Mouse (Mus musculus): ENCODE results near the gene Cda.
"Not testable (repeated sequence)": the region's sequence is repeated elsewhere in the genome, so short reads cannot be mapped to it uniquely, and the experiment has no call there.

Gene Cda

DNA sequence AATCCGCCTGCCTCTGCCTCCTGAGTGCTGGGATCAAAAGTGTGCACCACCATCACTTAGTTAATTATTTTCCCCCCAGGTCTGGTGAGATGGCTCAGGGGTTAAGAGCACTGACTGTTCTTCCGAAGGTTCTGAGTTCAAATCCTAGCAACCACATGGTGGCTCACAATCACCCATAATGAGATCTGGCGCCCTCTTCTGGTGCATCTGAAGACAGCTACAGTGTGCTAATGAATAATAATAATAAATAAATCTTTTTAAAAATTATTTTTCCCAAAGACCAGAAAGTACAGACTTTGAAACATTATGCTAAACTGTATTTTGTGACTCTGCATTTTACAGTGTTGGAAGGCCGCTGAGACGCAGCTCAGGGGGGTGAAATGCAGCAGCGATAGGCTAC, 32.1 kb downstream of the Cda start:
- DNase-seq (ENCODE audit: low spot score in 2 of 2), result no peak

DNA sequence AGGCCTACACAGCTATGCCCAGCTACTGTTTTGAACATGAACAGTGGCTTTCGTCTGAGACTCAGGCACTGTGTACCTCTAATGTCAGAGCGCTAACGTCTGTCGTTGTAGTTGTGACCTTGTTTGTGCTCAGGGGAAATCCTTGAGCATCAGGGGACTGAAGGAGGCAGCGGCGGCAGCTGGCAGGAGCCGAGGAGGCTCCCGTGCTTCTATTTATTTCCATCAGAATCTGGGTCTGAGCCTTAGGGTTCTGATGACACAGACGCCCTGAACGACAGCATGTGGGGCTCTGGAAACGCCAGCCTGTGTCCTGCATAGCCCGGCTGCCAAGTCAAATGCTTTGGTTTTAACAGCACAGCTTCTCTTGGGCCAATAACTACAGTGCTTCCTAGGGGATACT, 32.8 kb downstream of the Cda start:
- no peak for DNase-seq (ENCODE audit: low spot score in 2 of 2)

DNA sequence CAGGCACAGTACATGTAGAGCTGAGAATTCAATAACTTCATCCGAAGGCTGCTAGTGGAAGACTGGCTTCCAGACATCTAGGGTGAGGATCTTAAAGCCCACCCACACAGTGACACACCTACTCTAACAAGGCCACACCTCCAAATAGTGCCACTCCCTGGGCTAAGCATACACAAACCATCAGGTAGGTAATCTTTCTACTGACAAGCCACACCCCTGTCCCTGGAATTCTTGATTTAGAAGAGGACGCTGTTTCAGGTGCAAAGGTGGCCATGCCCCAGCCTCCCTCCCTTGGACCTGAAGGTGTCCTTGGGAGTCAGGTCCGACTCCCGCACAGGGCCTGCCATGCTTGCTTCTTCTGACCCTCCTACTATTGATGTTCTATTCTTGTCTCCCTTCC, 34.7 kb downstream of the Cda start:
- no peak for DNase-seq (ENCODE audit: low spot score in 2 of 2)

DNA sequence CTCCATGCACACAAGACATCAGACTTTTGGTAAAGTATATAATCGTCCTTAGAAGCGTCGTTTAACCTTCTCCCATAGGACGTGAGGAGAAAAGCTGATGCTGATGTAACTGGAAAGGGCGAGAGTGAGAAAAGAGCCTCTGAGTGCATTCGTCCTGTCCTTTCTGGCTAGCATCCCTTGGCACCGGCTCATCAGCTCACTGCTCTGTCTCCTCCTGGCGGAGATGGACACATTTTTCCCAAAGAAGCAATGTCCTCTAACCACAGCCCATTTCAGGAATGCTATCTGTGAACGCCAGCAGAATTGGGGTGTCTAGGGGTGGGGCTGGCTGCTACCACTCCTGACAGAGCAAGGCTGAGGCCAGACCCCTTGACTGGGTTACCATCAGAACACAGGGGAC, 36.1 kb downstream of the Cda start:
- DNase-seq (ENCODE audit: low spot score in 2 of 2), result no peak

DNA sequence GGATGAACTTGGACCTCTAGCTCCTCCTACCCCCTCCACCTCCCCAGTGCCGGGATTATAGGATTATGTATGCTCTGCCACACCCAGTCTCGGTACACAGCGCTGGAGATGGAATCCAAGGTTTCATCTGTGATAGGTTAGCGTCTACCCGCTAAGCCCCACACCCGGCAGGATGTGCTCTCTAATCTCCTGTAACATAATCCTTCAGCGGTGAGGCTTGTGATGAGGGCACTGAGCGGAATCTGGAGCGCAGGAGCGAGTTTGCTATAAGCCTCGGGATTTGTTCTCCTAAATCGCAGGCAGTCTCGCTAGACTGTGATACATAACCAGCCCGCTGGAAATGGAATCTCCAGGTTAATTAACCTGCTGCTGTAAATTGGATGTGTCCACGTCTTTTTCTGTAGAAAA, 37.5 kb downstream of the Cda start:
- DNase-seq (ENCODE audit: low spot score in 2 of 2), result no peak

DNA sequence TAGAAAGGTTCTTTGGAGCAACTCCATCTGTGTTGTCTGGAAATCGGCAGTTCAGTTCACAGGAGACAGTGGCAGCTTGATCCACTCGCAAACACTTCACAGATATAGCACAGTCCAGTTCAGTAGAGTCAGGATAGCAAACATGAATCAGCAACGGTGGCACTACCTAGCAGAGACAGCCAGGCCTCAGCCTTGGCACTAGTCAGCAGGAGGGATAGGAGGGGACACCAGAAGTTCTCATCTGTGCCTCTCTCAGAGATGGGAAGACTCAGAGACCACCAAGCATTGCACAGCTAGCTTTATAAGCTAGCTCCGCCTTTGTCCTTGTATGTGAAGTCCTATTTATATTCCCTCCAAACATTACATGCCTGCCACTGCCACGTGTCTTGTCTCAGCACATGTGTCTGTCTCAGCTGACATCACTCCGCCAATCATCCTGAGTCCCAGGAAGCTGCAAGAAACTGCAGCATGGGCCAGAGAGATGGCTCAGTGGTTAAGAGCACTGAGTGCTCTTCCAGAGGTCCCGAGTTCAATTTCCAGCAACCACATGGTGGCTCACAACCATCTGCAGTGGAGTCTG, 39.8 kb downstream of the Cda start:
- DNase-seq (ENCODE audit: low spot score in 2 of 2), result no peak

DNA sequence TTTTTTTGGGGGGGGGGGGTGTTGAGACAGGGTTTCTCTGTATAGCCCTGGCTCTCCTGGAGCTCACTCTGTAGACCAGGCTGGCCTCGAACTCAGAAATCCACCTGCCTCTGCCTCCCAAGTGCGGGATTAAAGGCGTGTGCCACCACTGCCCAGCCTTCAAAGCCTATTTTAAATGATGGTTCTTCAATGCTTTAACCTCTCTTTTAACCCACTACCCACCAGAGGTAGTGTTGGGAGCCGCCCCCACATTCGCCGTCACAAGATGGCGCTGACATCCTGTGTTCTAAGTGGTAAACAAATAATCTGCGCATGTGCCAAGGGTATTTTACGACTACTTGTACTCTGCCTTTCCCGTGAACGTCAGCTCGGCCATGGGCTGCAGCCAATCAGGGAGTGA, 40.6 kb downstream of the Cda start:
- DNase-seq (ENCODE audit: low spot score in 2 of 2), result not testable (repeated sequence)

DNA sequence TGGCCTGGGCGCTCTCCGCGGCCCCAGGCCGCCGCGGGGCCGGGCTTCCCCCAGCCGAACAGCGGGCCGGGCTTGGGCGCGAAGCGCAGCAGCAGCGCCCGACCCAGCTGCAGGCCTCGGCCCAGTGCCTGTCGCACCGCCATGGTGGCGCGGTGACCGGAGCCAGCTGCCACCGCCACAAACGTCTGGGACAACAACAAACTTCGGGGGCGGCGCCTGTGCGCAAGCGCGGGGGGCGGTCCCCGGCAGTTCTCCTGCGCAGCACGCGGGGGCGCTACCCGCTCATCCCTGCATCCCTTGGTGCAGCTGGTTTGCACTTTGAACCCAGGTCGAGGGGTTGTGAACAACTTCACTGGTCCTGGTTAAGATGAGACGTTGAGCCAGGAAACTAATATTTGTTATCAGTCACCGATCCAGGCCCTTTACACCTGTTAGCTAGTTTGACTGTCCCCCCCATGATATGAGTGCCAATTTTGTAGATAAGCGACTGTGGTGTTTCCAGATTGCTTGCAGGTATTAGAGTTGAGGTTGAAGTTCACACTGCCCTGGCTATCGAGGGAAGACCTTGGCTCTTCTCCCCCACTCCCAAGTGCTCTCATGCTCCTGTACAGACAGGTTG, 41.6 kb downstream of the Cda start, which contains the start of gene Pink1:
Gene Pink1 (minus strand): TSS at position 231 of the 619 bp plus-strand sequence.
- peak; percentile 81 to 86 for DNase-seq (ENCODE audit: low spot score in 2 of 2)

DNA sequence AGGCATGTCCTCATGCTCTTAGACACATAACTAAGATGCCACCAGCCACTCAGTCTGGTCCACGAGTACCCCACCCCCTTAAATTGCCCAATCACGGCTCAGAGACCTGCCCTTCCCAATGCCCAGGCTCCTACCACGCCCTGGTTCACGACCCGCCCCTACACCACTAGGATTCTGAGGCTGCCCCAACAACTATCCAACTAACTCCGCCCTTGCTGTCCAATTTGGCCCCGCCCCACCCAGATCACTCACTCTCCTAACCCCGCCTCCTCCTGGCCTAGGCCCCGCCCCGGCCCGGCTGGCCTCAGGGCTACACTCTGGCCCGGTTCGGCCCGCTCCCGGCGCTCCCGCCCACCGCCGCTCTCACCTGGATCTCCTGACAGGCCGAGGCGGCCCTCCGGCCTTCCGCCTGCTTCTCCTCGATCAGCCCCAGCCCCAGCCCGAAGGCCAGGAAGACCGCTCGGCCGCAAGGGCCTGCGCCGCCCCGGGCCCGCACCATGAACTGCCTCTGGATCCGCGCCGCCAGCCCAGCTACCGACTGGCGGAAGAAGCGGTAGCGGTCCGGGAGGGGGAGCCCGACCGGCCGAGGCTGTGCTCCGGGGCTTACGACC, 42.2 kb downstream of the Cda start:
- peak; percentile 89 to 94 for DNase-seq (ENCODE audit: low spot score in 2 of 2)

DNA sequence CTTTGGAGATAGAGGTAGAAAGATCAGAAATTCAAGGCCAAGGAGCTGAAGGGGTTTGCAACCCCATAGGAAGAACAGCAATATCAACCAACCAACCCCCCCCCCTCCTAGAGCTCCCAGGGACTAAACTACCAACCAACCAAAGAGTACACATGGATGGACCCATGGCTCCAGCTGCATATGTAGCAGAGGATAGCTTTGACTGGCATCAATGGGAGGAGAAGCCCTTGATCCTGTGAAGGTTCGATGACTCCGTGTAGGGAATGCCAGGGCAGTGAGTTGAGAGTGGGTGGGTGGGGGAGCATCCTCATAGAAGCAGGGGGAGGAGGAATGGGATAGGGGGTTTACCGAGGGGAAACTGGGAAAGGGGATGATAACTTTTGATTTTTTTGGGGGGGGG, 43.3 kb downstream of the Cda start:
- no peak for DNase-seq (ENCODE audit: low spot score in 2 of 2)

DNA sequence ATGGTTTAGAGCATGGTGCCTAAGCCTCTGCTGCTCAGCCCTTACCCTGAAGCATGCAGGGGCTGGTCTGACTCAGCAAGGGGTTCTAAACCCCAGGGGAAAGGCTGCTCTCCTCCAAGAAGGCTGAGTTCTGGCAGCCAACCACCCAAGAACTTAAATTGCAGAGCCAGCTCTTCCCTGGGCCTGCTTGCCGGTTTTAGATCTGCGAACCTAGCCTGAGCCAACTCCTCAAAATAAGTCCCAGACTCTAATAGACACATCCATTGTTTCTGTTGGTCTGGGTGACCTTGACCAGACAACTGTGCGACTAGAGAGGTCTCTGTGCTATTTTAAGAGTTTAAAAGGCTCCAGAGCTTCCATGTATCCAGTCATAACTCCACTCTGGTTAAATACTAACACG, 44.0 kb downstream of the Cda start:
- no peak for DNase-seq (ENCODE audit: low spot score in 2 of 2)

DNA sequence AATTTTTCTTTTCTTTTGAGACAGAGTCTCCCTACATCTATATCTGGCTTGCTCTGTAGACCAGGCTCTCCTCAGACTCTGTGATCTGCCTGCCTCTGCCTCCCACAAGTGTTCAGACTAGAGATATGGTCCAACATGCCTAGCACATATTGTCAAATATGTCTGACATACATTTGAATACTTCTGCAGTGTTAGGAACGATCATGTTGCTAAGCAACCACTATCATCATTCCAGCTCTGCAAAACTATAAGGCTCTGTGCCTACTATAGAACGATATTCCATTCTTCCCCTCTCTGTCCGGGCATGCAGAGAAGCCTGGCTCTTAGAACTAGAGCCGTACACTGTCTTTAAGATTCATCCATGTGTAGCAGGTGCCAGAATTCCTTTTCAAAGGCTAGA, 45.1 kb downstream of the Cda start:
- no peak for DNase-seq (ENCODE audit: low spot score in 2 of 2)

DNA sequence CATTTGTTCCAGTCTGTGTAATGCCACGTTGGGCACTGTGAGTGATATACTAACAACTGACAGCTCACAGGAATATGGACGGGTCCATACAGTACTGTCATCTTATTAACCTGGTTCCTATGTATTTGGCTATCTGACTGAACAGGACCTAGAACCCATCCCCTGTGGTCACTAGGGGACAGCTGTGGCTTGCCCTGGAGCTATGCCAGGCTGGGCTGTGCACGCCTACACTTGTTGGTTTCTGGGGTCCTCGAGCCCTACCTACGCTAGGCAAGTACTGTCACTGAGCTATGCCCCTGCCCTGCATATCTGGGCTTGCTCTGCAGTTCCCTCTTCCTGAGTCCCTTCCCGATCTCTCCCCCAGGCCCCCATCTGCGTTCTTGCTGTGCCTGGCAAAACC, 46.3 kb downstream of the Cda start:
- no peak for DNase-seq (ENCODE audit: low spot score in 2 of 2)

DNA sequence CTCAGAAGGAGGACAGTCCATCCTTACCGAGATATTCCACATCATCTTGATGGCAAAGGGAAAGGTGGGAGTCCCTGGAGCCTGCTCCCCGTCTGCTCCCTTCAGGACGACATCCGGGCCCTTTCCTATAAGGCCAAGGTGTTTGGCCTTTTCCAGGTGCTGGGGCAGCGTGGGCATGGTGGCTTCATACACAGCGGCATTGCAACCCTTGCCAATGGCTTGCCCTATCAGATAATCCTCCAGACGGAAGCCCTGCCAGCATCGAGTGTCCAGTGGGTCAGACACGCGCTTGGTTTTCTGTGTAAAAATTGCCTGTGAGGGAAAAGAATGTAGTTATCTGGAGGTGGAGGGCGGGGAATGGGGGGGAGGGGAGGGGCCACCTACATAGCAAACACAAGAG, 47.1 kb downstream of the Cda start:
- no peak for DNase-seq (ENCODE audit: low spot score in 2 of 2)

DNA sequence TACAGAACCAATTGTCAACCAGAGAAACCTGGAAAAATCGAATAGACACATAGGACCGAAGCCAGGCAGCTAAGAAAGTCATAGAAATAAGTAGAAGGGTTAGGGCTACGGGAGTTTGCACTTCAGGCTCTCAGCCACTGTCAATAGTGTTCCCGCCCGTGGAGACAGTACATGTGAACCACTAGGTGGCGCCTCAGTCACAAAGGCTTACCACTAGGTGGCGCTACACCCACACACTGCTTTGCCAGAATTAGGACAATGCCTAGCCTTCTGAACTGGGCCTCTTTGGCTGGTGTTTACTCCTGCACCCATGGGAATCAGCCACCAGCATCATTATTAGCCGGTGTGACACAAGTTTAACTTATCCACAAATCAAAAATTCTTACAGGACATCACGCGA, 48.3 kb downstream of the Cda start:
- DNase-seq (ENCODE audit: low spot score in 2 of 2), result peak; percentile 56 to 80

DNA sequence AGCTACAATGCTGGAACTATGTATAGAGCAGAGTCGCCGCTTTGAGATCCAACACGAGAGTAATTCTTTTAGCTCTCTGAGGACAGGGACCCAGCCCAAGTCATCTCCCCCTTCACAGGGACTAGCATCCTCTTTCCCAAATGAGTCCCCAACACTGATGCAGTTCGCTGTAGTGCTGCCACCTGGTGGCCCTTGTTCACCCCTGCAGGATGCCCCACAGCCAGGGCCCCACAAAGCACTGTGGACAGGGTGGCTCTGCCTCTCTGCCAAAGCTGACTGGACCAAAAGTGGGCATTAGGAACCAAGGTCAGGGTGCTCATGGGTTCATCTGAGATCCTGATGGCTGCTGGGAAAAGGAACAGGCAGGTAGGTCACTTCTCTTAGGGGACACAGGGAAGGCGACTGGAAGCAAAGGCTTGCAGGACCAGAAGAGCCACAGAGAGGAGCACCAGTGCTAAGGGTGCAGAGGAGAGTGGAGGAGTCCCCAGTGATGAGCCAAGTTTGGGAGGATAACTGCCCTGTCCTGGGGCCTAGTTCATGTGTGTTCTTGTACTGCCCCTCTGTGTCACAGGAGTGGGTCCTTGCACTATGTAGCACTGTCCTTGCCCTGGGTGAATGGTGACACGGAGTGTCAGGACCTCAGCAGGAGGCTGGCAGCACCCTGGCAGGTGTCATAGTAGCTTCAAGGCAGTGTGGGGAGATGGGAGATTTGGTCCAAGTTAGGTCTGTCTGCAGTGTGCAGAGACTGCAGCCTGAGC, 49.1 kb downstream of the Cda start:
- peak in 1 of 2 experiments; percentile 55 for DNase-seq (ENCODE audit: low spot score in 2 of 2)

DNA sequence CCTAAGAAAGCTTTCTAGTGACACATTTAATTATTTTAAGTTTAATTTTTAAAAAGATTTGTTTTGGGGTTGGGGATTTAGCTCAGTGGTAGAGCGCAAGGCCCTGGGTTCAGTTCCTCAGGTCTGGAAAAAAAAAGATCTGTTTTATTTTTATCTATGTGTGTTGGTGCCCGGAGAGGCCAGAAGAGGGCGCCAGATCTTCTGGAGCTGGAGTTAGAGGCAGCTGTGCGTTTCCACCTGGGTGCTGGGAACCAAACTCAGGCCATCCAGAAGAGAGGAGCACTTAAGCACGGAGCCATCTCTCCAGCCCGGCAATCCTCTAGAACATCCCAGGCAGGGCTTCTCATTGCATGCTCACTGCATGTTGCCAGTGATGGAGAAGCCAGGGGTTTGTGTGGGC, 51.4 kb downstream of the Cda start:
- no peak for DNase-seq (ENCODE audit: low spot score in 2 of 2)

DNA sequence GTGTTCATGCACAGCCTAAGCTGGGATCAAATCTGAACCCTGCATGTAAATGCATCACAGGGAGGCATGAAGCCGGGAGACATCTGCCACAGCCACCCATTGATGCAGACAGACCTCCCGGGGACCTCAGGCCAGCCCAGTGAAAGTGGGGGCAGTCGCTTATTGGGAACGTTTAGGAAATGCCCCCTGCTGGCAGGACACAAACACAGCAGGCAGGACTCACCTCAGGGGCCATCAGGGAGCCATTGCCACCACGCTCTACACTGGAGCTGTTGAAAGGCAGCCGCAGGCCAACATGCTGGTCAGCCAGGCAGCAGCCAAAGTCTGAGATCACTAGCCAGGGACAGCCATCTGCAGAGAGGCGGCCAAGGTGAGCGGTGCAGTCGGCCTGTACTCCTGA, 52.0 kb downstream of the Cda start:
- no peak for DNase-seq (ENCODE audit: low spot score in 2 of 2)

DNA sequence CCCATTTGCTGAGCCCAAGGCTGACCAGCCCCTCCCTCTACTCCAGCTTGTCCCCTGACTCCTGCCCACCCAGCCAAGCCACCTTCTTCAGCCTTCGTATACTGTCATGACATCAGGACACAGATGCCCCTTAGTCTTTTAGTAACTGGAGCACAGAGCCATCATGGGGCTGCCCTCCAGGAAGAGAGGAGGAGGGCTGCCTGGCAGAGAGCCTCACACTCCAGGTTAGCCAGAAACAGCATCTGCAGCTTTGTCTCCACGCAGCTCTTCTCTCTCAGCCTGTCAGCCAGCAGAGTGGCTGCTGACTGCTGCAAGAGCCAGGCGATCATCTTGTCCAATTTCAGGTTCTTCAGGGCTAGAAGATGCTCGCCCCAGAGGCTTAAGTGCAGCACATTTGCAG, 54.0 kb downstream of the Cda start:
- no peak for DNase-seq (ENCODE audit: low spot score in 2 of 2)

DNA sequence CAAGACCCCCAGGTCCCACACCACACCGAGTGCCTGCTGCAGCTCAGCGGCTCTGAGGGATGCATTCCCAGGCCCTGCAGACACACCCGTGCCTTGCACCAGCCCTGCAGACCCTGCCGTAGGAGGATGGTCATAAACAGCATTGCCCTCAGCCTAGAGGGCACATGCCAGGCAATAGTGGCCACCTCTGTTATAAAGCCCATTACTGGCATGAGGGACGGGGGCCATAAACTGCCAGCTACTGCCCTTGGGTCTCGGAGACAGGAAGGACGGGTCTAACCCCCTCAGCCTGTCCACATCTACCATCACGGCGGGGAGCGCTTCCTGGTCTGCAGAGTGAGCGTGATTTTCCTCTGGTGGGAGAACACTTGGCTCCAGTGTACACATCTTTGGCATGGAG, 54.8 kb downstream of the Cda start:
- DNase-seq (ENCODE audit: low spot score in 2 of 2), result no peak

DNA sequence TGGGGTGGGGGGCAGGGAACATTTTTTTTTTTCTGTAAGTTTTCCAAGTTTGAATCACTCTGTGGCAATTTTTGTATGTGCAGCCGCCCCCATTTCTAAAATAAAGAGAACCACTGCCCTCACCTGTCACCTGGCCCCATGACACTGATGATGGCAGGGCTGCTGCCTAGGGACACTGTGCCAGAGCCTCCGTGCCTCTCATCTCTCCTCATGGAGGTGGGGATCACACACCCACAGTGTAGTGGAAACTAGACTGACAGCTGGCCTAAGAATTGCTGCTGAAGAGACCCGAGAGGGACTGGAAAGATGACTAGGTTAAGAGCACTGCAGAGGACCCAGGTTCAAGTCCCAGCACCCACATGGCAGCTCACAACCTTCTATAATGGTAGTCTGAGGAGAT, 55.7 kb downstream of the Cda start:
- DNase-seq (ENCODE audit: low spot score in 2 of 2), result no peak

DNA sequence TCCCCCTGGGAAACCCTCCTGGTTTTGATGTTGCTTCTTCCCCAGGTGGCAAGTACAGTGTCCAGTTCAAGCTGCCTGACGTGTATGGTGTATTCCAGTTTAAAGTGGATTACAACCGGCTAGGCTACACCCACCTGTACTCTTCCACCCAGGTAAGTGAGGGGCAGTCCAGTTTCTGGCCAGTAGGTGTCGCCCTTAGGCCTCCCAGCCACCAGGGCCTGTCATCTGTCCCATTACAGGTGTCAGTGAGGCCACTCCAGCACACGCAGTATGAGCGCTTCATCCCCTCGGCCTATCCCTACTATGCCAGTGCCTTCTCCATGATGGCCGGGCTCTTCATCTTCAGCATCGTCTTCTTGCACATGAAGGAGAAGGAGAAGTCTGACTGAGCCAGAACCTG, 56.2 kb downstream of the Cda start:
- DNase-seq (ENCODE audit: low spot score in 2 of 2), result peak in 1 of 2 experiments; percentile 50

Measured in spleen, postnatal 14 days (tissue).